Mouse (Mus musculus) ES-E14 (cell line): ENCODE measurements at regions not wholly inside any gene's neighbourhood (a gene's known extent, or its start where the extent isn't known, plus 50 kb on each side); places are given as distances from the start of the nearest gene placed in this dataset.

Experiments
- DNase-seq: peaks from one replicate; pipeline ENCODE4 v3.0.0-alpha.2; 2013; ENCODE audit warnings: low read depth, low spot score
- H3K27ac ChIP-seq: 2 replicates; pipeline ENCODE4 v1.5.1; 2012; ENCODE audit warnings: low read depth, mild to moderate bottlenecking, low read length, moderate library complexity, mixed read lengths; ENCODE audit not compliant: poor library complexity, insufficient read depth, severe bottlenecking
- H3K36me3 ChIP-seq: 2 replicates; pipeline ENCODE4 v1.6.1; 2012; ENCODE audit warnings: mild to moderate bottlenecking, low read length, moderate library complexity, mixed read lengths; ENCODE audit not compliant: control insufficient read depth, poor library complexity, insufficient read depth, severe bottlenecking
- H3K4me1 ChIP-seq, 2 experiments: fragments of 150-350 bp in 1 of 2; sonication (generic) in 1 of 2; 2 replicates each; pipeline ENCODE4 v1.6.1; 2012; ENCODE audit warnings: low read length in 2 of 2, mild to moderate bottlenecking in 1 of 2, mixed read lengths in 1 of 2; ENCODE audit not compliant: control insufficient read depth in 2 of 2, insufficient read depth in 2 of 2, poor library complexity in 1 of 2
- H3K4me3 ChIP-seq, 2 experiments: fragments of 150-350 bp in 1 of 2; sonication (generic) in 1 of 2; 2 replicates each; pipeline ENCODE4 v1.5.1; 2012; ENCODE audit warnings: low read length in 2 of 2, low read depth in 1 of 2, mild to moderate bottlenecking in 1 of 2, mixed read lengths in 1 of 2; ENCODE audit not compliant: insufficient read depth in 1 of 2, poor library complexity in 1 of 2, severe bottlenecking in 1 of 2
- H3K9ac ChIP-seq: 2 replicates; pipeline ENCODE4 v1.6.1; 2012; ENCODE audit warnings: low read depth, mild to moderate bottlenecking, low read length, mixed read lengths; ENCODE audit not compliant: poor library complexity, insufficient read depth, severe bottlenecking
- H3K9me3 ChIP-seq: fragments of 150-350 bp; sonication (generic); 2 replicates; pipeline ENCODE4 v1.6.1; 2012; ENCODE audit warnings: low read depth, mild to moderate bottlenecking, low read length; ENCODE audit not compliant: control insufficient read depth, insufficient read depth
- CHD2 ChIP-seq: IDR thresholded peaks from 2 replicates; pipeline ENCODE4 v1.6.1; 2014; ENCODE audit warnings: mild to moderate bottlenecking, low read depth, low read length, inconsistent platforms
- HCFC1 ChIP-seq: IDR thresholded peaks from 2 replicates; pipeline ENCODE4 v1.6.1; 2012; ENCODE audit warnings: low read length, inconsistent platforms, borderline replicate concordance; ENCODE audit not compliant: insufficient read depth
- MAFK ChIP-seq: IDR thresholded peaks from 2 replicates; pipeline ENCODE4 v1.6.1; 2014; ENCODE audit warnings: mild to moderate bottlenecking, low read depth, low read length, inconsistent platforms; ENCODE audit not compliant: insufficient read depth
- ZC3H11A ChIP-seq: IDR thresholded peaks from 2 replicates; pipeline ENCODE4 v1.6.1; 2012; ENCODE audit warnings: low read depth, mild to moderate bottlenecking, inconsistent platforms, low read length, borderline replicate concordance
- ZNF384 ChIP-seq: IDR thresholded peaks from 2 replicates; pipeline ENCODE4 v1.6.1; 2012; ENCODE audit warnings: low read depth, low read length, inconsistent platforms
- in situ Hi-C, 2 experiments: fragments of 600-800 bp; cut with MboI; formaldehyde crosslinking; loops; one replicate each; pipeline ENCODE4 v1.15.1; 2025; ENCODE audit warnings: low sequenced_read_pairs in 2 of 2, inconsistent platforms in 1 of 2; ENCODE audit not compliant: unreplicated experiment in 2 of 2

GRCm38 (mm10) chr15:5414401-5414800 is 170.4 kb upstream of the Ptger4 start:
- H3K9ac ChIP-seq = no peak overlapping the region
- no peaks in the 10 kb centered on the region for H3K36me3 ChIP-seq
- in situ Hi-C loops = no loop called here
- no peaks in the 10 kb centered on the region for H3K9me3 ChIP-seq
- H3K4me1 ChIP-seq = no peaks in the 10 kb centered on the region
- DNase-seq = no peak
- TF ChIP-seq MAFK (no peak), HCFC1 (no peak), CHD2 (no peak), ZNF384 (no peak), ZC3H11A (no peak)
- no peak overlapping the region for H3K27ac ChIP-seq
- H3K4me3 ChIP-seq = no peak overlapping the region

DNA sequence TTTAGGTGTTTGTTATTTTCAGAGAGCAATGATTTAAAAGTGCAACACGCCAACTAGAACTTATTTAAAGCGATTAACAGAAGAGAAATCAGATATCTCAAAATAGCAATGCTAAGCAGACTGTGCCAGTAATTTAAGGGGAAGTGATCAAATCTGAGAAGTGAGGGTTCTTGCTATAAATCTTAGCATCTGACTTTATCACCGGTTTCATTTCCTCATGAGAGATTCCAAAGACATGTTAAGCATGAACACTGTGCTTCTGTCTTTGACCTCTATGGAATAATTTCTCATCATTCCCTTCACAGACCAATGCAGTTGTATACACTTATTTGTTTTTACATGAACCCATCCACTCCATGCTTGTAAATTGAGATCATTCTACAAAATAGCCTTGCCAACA is 172.0 kb upstream of the Ptger4 start:
- Histone ChIP-seq H3K4me1 (no peaks in the 10 kb centered on the region), H3K9ac (no peak overlapping the region), H3K27ac (no peak overlapping the region), H3K9me3 (no peaks in the 10 kb centered on the region), H3K36me3 (no peaks in the 10 kb centered on the region), H3K4me3 (no peak overlapping the region)
- in situ Hi-C loops = no loop called here
- TF ChIP-seq ZC3H11A = no peak
- no peak for TF ChIP-seq MAFK
- no peak for TF ChIP-seq HCFC1
- no peak for TF ChIP-seq ZNF384
- TF ChIP-seq CHD2 = no peak
- DNase-seq = no peak

DNA sequence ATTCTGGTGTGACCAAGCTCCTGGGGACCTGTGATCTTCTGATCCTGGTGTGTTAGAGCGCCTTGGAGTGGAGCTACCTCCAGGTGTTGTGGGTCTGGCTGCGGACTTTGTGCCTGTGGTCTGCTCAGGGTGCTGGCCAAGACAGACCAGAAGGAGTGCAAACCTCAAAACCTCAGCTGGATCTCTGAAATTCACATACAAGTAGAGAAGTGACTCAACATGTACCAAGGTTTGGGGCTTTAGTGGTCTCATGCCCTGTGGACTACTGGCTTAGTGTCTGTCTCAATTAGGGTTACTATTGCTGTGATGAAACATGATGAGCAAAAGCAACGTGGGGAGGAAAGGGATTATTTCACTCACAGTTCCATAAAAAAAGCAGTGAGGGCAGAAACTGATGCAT is 182.7 kb upstream of the Ptger4 start:
- in situ Hi-C loops = no loop called here
- H3K4me1 ChIP-seq = no peaks in the 10 kb centered on the region
- no peak for TF ChIP-seq ZNF384
- no peak for TF ChIP-seq ZC3H11A
- TF ChIP-seq CHD2 = no peak
- no peak for TF ChIP-seq MAFK
- no peak for TF ChIP-seq HCFC1
- DNase-seq = no peak
- H3K27ac ChIP-seq = no peak overlapping the region
- no peak overlapping the region for H3K9ac ChIP-seq
- H3K4me3 ChIP-seq = no peak overlapping the region
- H3K36me3 ChIP-seq = no peaks in the 10 kb centered on the region
- no peaks in the 10 kb centered on the region for H3K9me3 ChIP-seq

DNA sequence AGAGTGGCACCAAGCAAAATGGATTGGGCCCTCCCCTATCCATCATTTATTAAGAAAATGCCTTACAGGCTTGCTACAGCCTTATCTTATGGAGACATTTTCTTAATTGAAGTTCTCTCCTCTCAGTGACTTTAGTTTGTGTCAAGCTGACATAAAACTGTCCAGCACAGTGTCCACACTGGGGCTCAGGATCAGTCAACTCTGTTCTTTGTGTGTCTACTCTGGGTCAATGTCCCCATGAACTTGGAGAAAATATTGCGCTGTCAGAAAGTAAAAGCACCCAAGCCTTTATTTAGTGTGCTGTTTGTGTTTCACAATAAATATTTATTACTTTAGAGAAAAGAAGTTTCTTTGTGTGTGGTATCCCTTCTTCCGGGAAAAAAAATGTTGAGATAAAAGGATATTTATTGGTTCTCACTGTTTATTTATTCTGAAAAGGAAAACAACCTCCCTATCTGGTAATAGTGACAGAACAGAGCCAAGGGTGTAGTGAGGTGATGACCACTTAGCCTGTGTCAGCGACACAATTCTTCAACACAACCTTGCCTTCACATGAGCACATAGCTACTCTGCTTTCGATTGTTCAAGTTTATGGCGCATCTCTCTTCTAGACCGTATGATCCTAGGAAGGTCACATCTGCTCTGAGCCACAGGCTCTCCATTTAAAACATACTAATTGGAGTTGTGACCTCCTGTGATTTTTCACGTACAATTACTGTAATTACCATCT is 183.5 kb upstream of the Ptger4 start:
- no peaks in the 10 kb centered on the region for H3K4me1 ChIP-seq
- no peak overlapping the region for H3K9ac ChIP-seq
- in situ Hi-C loops = no loop called here
- no peak overlapping the region for H3K4me3 ChIP-seq
- no peak overlapping the region for H3K27ac ChIP-seq
- no peak for DNase-seq
- H3K36me3 ChIP-seq = no peaks in the 10 kb centered on the region
- H3K9me3 ChIP-seq = no peaks in the 10 kb centered on the region
- TF ChIP-seq ZC3H11A (no peak), HCFC1 (no peak), ZNF384 (no peak), MAFK (no peak), CHD2 (no peak)

DNA sequence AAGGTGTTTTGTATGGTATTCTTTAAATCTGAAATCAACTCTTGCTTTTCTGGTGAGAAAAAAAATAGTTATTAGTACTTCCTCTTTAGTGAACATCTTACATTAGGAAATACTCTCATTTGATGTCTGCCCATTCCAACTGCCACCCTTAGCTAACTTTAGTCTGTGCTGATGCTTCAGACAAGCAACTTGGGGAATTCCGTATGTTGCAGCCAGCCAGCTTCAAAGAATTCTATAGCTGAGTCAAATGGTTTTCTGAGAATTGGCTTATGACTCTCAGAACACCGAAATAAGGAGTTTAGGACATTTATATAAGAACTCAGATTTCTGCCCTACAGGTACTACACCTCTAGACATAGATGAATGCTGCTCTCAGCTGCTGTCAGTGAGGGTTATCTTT is 188.0 kb upstream of the Ptger4 start:
- Histone ChIP-seq H3K36me3 (no peaks in the 10 kb centered on the region), H3K27ac (no peak overlapping the region), H3K9ac (no peak overlapping the region), H3K4me1 (no peaks in the 10 kb centered on the region), H3K4me3 (no peak overlapping the region), H3K9me3 (no peaks in the 10 kb centered on the region)
- no peak for TF ChIP-seq CHD2
- TF ChIP-seq MAFK = no peak
- TF ChIP-seq HCFC1 = no peak
- TF ChIP-seq ZC3H11A = no peak
- TF ChIP-seq ZNF384 = no peak
- in situ Hi-C loops = no loop called here
- no peak for DNase-seq
